Mouse (Mus musculus) neural tube, embryonic 15.5 days (tissue): ENCODE measurements around the gene Ak3. TPM values are rescaled to one million over a fixed set of nuclear protein-coding genes. Genes with fewer than 3 reads are reported as not detected.

Experiments
- ATAC-seq: fragments of 200-750 bp; cut with Nextera tagmentation; 2 replicates; pipeline ENCODE4 v1.8.0; 2017; ENCODE audit warnings: mild to moderate bottlenecking, moderate TSS enrichment, moderate library complexity; ENCODE audit not compliant: low FRiP score
- H3K27ac ChIP-seq: fragments of 300-500 bp; sonication (generic); replicated peaks from 2 replicates; pipeline ENCODE4 v1.5.1; 2015; ENCODE audit warnings: mild to moderate bottlenecking, inconsistent platforms
- H3K27me3 ChIP-seq: fragments of 300-500 bp; sonication (generic); replicated peaks from 2 replicates; pipeline ENCODE4 v1.6.1; 2015; ENCODE audit warnings: inconsistent platforms
- H3K36me3 ChIP-seq: fragments of 300-500 bp; sonication (generic); 2 replicates; pipeline ENCODE4 v1.6.1; 2015; ENCODE audit warnings: inconsistent platforms
- H3K4me1 ChIP-seq: fragments of 300-500 bp; sonication (generic); 2 replicates; pipeline ENCODE4 v1.6.1; 2015; ENCODE audit warnings: inconsistent platforms
- H3K4me2 ChIP-seq: fragments of 300-500 bp; sonication (generic); 2 replicates; pipeline ENCODE4 v1.6.1; 2015; ENCODE audit warnings: inconsistent platforms, mild to moderate bottlenecking, moderate library complexity
- H3K4me3 ChIP-seq: fragments of 300-500 bp; sonication (generic); replicated peaks from 2 replicates; pipeline ENCODE4 v1.5.1; 2015; ENCODE audit warnings: mild to moderate bottlenecking, inconsistent platforms
- H3K9ac ChIP-seq: fragments of 300-500 bp; sonication (generic); replicated peaks from 2 replicates; pipeline ENCODE4 v1.6.1; 2015; ENCODE audit warnings: mild to moderate bottlenecking, inconsistent platforms
- H3K9me3 ChIP-seq: fragments of 300-500 bp; sonication (generic); replicated peaks from 2 replicates; pipeline ENCODE4 v1.6.1; 2016; ENCODE audit warnings: inconsistent platforms
- WGBS: fragments of 180-500 bp; shearing (Covaris S2); methylation state at CpG from one replicate; pipeline ENCODE4 v1.1.7; 2015; ENCODE audit warnings: mixed read lengths; 5-methylcytosine and 5-hydroxymethylcytosine counted together
- polyA plus RNA-seq: library from polyadenylated mRNA; unstranded; fragments of >200 nt; fragmentation: Nextera tagmentation; extraction: Ambion mirVana; gene quantifications from 2 replicates; pipeline ENCODE4 v1.2.1, GENCODE M21; 2015

Gene Ak3
- polyA plus RNA-seq: 66.1 and 69.8 TPM in 2 replicates

DNA sequence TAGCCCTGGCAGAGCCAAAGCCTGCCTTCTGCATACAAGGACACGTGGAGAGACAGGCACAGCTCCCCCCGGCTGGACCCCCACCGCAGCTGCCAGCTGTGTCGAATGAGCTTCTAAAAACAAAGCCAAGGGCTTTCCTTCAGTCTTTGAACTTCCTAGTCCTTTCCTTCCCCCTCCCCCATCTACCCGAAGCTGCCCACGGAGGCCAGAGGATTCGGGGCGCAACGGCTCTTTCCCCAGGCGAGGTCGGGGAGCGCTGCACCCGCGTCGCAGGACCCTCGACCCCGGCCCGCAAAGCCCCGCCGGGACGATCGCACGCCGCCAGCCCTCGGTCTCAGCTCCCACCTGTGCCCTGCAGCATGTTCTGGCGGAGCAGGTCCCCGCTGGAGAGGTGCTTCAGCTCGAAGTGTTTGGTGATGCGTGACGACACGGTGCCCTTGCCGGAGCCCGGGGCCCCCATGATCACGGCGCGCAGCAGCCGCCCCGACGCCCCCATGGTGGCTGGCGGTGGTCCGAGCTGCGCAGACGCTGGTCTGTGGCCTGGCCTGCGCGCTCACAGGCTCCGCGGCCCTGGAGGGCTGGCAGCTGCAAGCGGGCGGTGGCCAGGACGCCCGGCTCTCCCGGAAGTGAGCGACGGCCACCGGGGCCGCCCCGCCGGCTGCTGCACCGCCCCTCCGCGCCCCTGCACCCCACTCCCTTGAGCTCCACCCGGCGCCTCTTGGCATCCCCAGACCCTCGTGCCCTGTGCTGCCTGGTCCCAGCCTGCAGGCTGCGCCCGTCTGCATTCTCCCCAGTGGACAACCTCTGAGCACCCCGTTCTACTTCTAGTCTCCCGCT is at the start of gene Ak3:
Gene Ak3, minus strand, starts transcription at position 628 of the 837 bp plus-strand sequence.
- Histone ChIP-seq H3K36me3 (no peaks in the 10 kb centered on the region), H3K9ac (peak within 1 kb of the TSS; percentile 98), H3K9me3 (no peaks in the 10 kb centered on the region), H3K27me3 (no peaks in the 10 kb centered on the region), H3K27ac (peak within 1 kb of the TSS; percentile 76), H3K4me1 (peaks cover 25% of the 10 kb centered on the region), H3K4me3 (peak within 1 kb of the TSS; percentile 81), H3K4me2 (peak within 1 kb of the TSS; percentile 80)
- WGBS: under 1% methylated on average over 68 of the region's 68 CpGs
- peak; percentile 90 for ATAC-seq

- Histone ChIP-seq H3K9me3 (no peaks in the 10 kb centered on the region), H3K4me1 (no peaks in the 10 kb centered on the region), H3K36me3 (no peaks in the 10 kb centered on the region), H3K27ac (no peak overlapping the region), H3K27me3 (no peaks in the 10 kb centered on the region), H3K4me3 (no peak overlapping the region), H3K4me2 (no peak overlapping the region), H3K9ac (no peak overlapping the region)
- no peak for ATAC-seq
These were observed 44.4 kb upstream of the Ak3 start for GRCm38 (mm10) chr19:29092194-29092593.

GRCm38 (mm10) chr19:29088628-29089027 is 40.9 kb upstream of the Ak3 start:
- no peak overlapping the region for H3K4me3 ChIP-seq
- WGBS: 87% methylated on average over 6 of the region's 6 CpGs
- ATAC-seq: no peak

GRCm38 (mm10) chr19:29074802-29075201 is 27.0 kb upstream of the Ak3 start:
- H3K4me2 ChIP-seq: no peak overlapping the region
- peaks cover 10% of the 10 kb centered on the region; the same call in 1 of the 2 replicates for H3K4me1 ChIP-seq
- no peak for ATAC-seq
- no peaks in the 10 kb centered on the region for H3K36me3 ChIP-seq
- H3K27me3 ChIP-seq: no peaks in the 10 kb centered on the region
- H3K9me3 ChIP-seq: no peaks in the 10 kb centered on the region
- H3K4me3 ChIP-seq: no peak overlapping the region
- 53% methylated on average over 6 of the region's 6 CpGs for WGBS
- H3K9ac ChIP-seq: no peak overlapping the region
- H3K27ac ChIP-seq: no peak overlapping the region

More at GRCm38 (mm10) chr19:29088628-29089027, 40.9 kb upstream of the Ak3 start:
- Histone ChIP-seq H3K4me1 (no peaks in the 10 kb centered on the region), H3K27me3 (no peaks in the 10 kb centered on the region), H3K9ac (no peak overlapping the region), H3K9me3 (no peaks in the 10 kb centered on the region), H3K27ac (no peak overlapping the region), H3K36me3 (no peaks in the 10 kb centered on the region), H3K4me2 (no peak overlapping the region)

GRCm38 (mm10) chr19:29069195-29069594 is 21.4 kb upstream of the Ak3 start:
- no peaks in the 10 kb centered on the region for H3K27me3 ChIP-seq
- WGBS: 84% methylated on average over 5 of the region's 5 CpGs
- no peaks in the 10 kb centered on the region for H3K9me3 ChIP-seq
- H3K4me2 ChIP-seq: no peak overlapping the region
- no peak overlapping the region for H3K27ac ChIP-seq
- H3K9ac ChIP-seq: no peak overlapping the region
- H3K36me3 ChIP-seq: no peaks in the 10 kb centered on the region
- no peak overlapping the region for H3K4me3 ChIP-seq
- peaks cover 12% of the 10 kb centered on the region for H3K4me1 ChIP-seq
- ATAC-seq: no peak

GRCm38 (mm10) chr19:29066981-29067471 is 19.3 kb upstream of the Ak3 start:
- WGBS: 11% methylated on average over 11 of the region's 11 CpGs
- ATAC-seq: peak; percentile 36; the same call in 1 of the 2 replicates
- H3K9me3 ChIP-seq: no peaks in the 10 kb centered on the region
- no peak overlapping the region for H3K9ac ChIP-seq
- no peaks in the 10 kb centered on the region for H3K27me3 ChIP-seq
- H3K4me3 ChIP-seq: peak overlapping the region; percentile 22
- H3K36me3 ChIP-seq: no peaks in the 10 kb centered on the region
- no peak overlapping the region for H3K27ac ChIP-seq
- H3K4me1 ChIP-seq: peaks cover 15% of the 10 kb centered on the region
- peak overlapping the region; percentile 41 for H3K4me2 ChIP-seq

DNA sequence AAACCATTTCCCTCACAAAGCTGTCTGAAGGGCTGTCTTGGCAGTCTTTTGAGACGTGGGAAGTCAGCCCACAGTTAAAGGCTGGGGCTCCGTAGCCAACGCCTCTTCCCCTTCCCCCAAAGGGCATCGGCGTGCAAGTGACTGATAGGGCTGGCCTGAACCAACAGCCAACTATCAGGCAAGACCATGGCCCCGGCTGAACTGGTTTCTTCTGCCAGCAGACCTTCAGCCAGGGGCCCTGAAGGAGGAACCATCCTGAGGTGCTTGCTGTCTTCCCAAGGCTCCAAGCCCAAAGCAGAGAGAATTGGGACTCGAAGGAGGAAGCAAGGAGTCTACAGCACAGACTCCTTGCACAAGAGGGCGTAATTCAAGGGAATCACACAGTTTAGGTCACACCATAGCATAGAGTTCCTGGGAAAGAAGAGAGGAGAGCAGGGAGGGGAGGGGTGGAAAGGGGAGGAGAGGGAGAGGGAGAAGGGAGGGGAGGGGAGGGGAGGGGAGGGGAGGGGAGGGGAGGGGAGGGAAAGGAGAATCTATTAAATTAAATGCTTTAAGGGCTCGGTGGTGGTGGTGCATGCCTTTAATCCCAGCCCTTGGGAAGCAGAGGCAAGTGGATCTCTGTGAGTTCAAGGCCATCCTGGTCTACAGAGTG is 16.8 kb upstream of the Ak3 start:
- Histone ChIP-seq H3K9ac (no peak overlapping the region), H3K9me3 (no peaks in the 10 kb centered on the region), H3K4me1 (peaks cover 15% of the 10 kb centered on the region), H3K36me3 (no peaks in the 10 kb centered on the region), H3K4me2 (peak overlapping the region; percentile 52; the same call in 1 of the 2 replicates), H3K4me3 (no peak overlapping the region), H3K27me3 (no peaks in the 10 kb centered on the region), H3K27ac (no peak overlapping the region)
- WGBS: 63% methylated on average over 9 of the region's 9 CpGs
- ATAC-seq: 0 out of 2 replicates have a peak, but pooled peaks have one; percentile 16

GRCm38 (mm10) chr19:29063577-29064363 is 16.0 kb upstream of the Ak3 start:
- Histone ChIP-seq H3K4me1 (peaks cover 15% of the 10 kb centered on the region), H3K27ac (no peak overlapping the region), H3K4me2 (peak overlapping the region; percentile 52), H3K36me3 (no peaks in the 10 kb centered on the region), H3K27me3 (no peaks in the 10 kb centered on the region), H3K9me3 (no peaks in the 10 kb centered on the region), H3K4me3 (peak overlapping the region; percentile 17), H3K9ac (no peak overlapping the region)
- WGBS: 18% methylated on average over 18 of the region's 18 CpGs
- peak; percentile 86 for ATAC-seq

- Histone ChIP-seq H3K36me3 (no peaks in the 10 kb centered on the region), H3K4me3 (no peak overlapping the region), H3K27me3 (no peaks in the 10 kb centered on the region), H3K9me3 (no peaks in the 10 kb centered on the region), H3K4me2 (no peak overlapping the region), H3K27ac (no peak overlapping the region), H3K9ac (no peak overlapping the region), H3K4me1 (peaks cover 15% of the 10 kb centered on the region)
- 83% methylated on average over 5 of the region's 5 CpGs for WGBS
- no peak for ATAC-seq
These were observed 15.2 kb upstream of the Ak3 start for GRCm38 (mm10) chr19:29063009-29063408.

DNA sequence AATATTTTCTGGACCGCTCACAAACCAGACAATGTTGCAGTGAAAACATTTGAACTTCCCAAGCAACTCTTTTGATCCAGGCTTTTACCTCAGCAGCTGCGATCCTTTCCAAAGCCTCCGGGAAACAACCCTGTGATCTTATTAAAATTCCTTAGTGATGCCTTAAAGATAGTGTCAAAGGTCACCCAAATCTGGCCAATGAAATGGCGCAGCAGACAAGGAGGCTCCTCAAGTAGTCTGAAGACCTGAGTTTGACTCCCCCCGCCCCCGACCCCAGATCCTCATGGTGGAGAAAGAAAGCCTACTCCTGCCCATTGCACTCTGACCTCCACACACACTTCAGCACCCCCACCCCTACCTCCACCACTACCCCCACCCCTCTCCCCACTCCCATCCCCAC is 12.5 kb upstream of the Ak3 start:
- H3K27ac ChIP-seq: no peak overlapping the region
- no peaks in the 10 kb centered on the region for H3K27me3 ChIP-seq
- H3K9me3 ChIP-seq: no peaks in the 10 kb centered on the region
- no peaks in the 10 kb centered on the region for H3K36me3 ChIP-seq
- H3K4me3 ChIP-seq: no peak overlapping the region
- WGBS: 48% methylated on average over 6 of the region's 6 CpGs
- no peak overlapping the region for H3K4me2 ChIP-seq
- no peak overlapping the region for H3K9ac ChIP-seq
- no peak for ATAC-seq
- H3K4me1 ChIP-seq: peaks cover 6% of the 10 kb centered on the region; the same call in 1 of the 2 replicates

DNA sequence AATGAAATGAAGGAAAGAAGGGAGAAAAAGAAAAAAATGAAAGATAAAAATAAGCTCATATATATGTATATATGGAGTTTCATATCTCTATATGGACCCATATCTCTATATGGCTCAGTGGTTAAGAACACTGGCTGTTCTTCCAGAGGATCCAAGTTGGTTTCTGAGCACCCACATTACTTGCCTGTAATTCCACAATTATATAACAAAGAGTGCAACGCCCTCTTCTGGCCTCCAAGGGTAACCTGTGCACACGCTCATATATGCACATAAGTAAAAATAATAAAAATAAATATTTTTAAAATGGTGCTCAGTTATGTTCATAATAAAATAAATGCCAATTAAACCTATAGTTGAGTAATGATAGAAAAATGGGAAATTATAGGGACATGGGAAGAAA is 11.9 kb upstream of the Ak3 start:
- Histone ChIP-seq H3K4me2 (no peak overlapping the region), H3K27ac (no peak overlapping the region), H3K4me1 (peaks cover 6% of the 10 kb centered on the region; the same call in 1 of the 2 replicates), H3K27me3 (no peaks in the 10 kb centered on the region), H3K4me3 (no peak overlapping the region), H3K9me3 (no peaks in the 10 kb centered on the region), H3K36me3 (no peaks in the 10 kb centered on the region), H3K9ac (no peak overlapping the region)
- WGBS: 86% methylated on average over 2 of the region's 2 CpGs
- no peak for ATAC-seq
